Mouse (Mus musculus): ENCODE results near the gene Olfr450. TPM values are rescaled to one million over a fixed set of nuclear protein-coding genes. Genes with fewer than 3 reads are reported as not detected.

Olfr450 gene
- total RNA-seq (2014; rRNA removed; ENCODE audit: low replicate concordance) = not detected in 2 replicates
- not detected in 2 replicates for polyA plus RNA-seq (2015; fragmentation: Nextera tagmentation; extraction: Ambion mirVana)

GRCm38 (mm10) chr6:42811639-42812038, at the start of gene Olfr450:
Olfr450 (plus strand) TSS chr6:42811939.
- Histone ChIP-seq H3K4me1 (ENCODE audit: control insufficient read depth, insufficient read depth) (no peaks in the 10 kb centered on the region), H3K27me3 (ENCODE audit: control insufficient read depth, insufficient read depth, low read length) (no peaks in the 10 kb centered on the region), H3K4me3 (ENCODE audit: low read depth, low read length) (no peak within 1 kb of the TSS), H3K4me2 (ENCODE audit: low read depth, low read length) (no peak within 1 kb of the TSS), H3K9me3 (replicated peaks; ENCODE audit: control insufficient read depth, low read length) (no peaks in the 10 kb centered on the region), H3K36me3 (replicated peaks; ENCODE audit: control insufficient read depth, insufficient read depth, low read length) (no peaks in the 10 kb centered on the region), H3K27ac (ENCODE audit: low read depth) (no peak within 1 kb of the TSS), H3K9ac (replicated peaks; ENCODE audit: low read depth, low read length) (no peak within 1 kb of the TSS)
- ATAC-seq (ENCODE audit: insufficient read depth, low read depth) (no peak), DNase-seq (ENCODE audit: low spot score) (no peak)
- TF ChIP-seq CTCF (IDR thresholded peaks at IDR 0.05; ENCODE audit: low read depth) (no peak), EP300 (IDR thresholded peaks at IDR 0.05; ENCODE audit: low read depth) (no peak)
- 72% methylated on average over 1 of the region's 1 CpGs for WGBS

GRCm38 (mm10) chr6:42777066-42777465, 34.7 kb upstream of the Olfr450 start:
- H3K27ac ChIP-seq (ENCODE audit: low read depth) = no peak overlapping the region
- H3K9me3 ChIP-seq (replicated peaks; ENCODE audit: control insufficient read depth, low read length) = no peaks in the 10 kb centered on the region
- no peak overlapping the region for H3K9ac ChIP-seq (replicated peaks; ENCODE audit: low read depth, low read length)
- TF ChIP-seq CTCF (IDR thresholded peaks at IDR 0.05; ENCODE audit: low read depth) (no peak), EP300 (IDR thresholded peaks at IDR 0.05; ENCODE audit: low read depth) (no peak)
- H3K36me3 ChIP-seq (replicated peaks; ENCODE audit: control insufficient read depth, insufficient read depth, low read length) = no peaks in the 10 kb centered on the region
- no peaks in the 10 kb centered on the region for H3K27me3 ChIP-seq (ENCODE audit: control insufficient read depth, insufficient read depth, low read length)
- no peak overlapping the region for H3K4me3 ChIP-seq (ENCODE audit: low read depth, low read length)
- no peaks in the 10 kb centered on the region for H3K4me1 ChIP-seq (ENCODE audit: control insufficient read depth, insufficient read depth)
- ATAC-seq (ENCODE audit: insufficient read depth, low read depth) (no peak), DNase-seq (ENCODE audit: low spot score) (no peak)
- 76% methylated on average over 1 of the region's 1 CpGs for WGBS
- no peak overlapping the region for H3K4me2 ChIP-seq (ENCODE audit: low read depth, low read length)

GRCm38 (mm10) chr6:42784793-42785192, 26.9 kb upstream of the Olfr450 start, which contains the start of gene Olfr452:
Olfr452 (plus strand) TSS chr6:42785093.
- Histone ChIP-seq H3K27me3 (ENCODE audit: control insufficient read depth, insufficient read depth, low read length) (no peaks in the 10 kb centered on the region), H3K4me2 (ENCODE audit: low read depth, low read length) (no peak within 1 kb of the TSS), H3K9ac (replicated peaks; ENCODE audit: low read depth, low read length) (no peak within 1 kb of the TSS), H3K36me3 (replicated peaks; ENCODE audit: control insufficient read depth, insufficient read depth, low read length) (no peaks in the 10 kb centered on the region), H3K4me3 (ENCODE audit: low read depth, low read length) (no peak within 1 kb of the TSS), H3K4me1 (ENCODE audit: control insufficient read depth, insufficient read depth) (no peaks in the 10 kb centered on the region), H3K9me3 (replicated peaks; ENCODE audit: control insufficient read depth, low read length) (no peaks in the 10 kb centered on the region), H3K27ac (ENCODE audit: low read depth) (no peak within 1 kb of the TSS)
- DNase-seq (ENCODE audit: low spot score) (no peak), ATAC-seq (ENCODE audit: insufficient read depth, low read depth) (no peak)
- no peak for TF ChIP-seq EP300 (IDR thresholded peaks at IDR 0.05; ENCODE audit: low read depth)
- TF ChIP-seq CTCF (IDR thresholded peaks at IDR 0.05; ENCODE audit: low read depth) = no peak

- no peak overlapping the region for H3K27ac ChIP-seq (ENCODE audit: low read depth)
- no peaks in the 10 kb centered on the region for H3K27me3 ChIP-seq (ENCODE audit: control insufficient read depth, insufficient read depth, low read length)
- H3K9ac ChIP-seq (replicated peaks; ENCODE audit: low read depth, low read length) = no peak overlapping the region
- H3K4me1 ChIP-seq (ENCODE audit: control insufficient read depth, insufficient read depth) = no peaks in the 10 kb centered on the region
- no peak for ATAC-seq (ENCODE audit: insufficient read depth, low read depth)
- H3K4me2 ChIP-seq (ENCODE audit: low read depth, low read length) = no peak overlapping the region
- TF ChIP-seq EP300 (IDR thresholded peaks at IDR 0.05; ENCODE audit: low read depth) (no peak), CTCF (IDR thresholded peaks at IDR 0.05; ENCODE audit: low read depth) (no peak; the same call in 1 of the 2 replicates)
- no peaks in the 10 kb centered on the region for H3K36me3 ChIP-seq (replicated peaks; ENCODE audit: control insufficient read depth, insufficient read depth, low read length)
- no peaks in the 10 kb centered on the region for H3K9me3 ChIP-seq (replicated peaks; ENCODE audit: control insufficient read depth, low read length)
- H3K4me3 ChIP-seq (ENCODE audit: low read depth, low read length) = no peak overlapping the region
- DNase-seq (ENCODE audit: low spot score) = no peak
- 31% methylated on average over 4 of the region's 4 CpGs for WGBS
Measured at GRCm38 (mm10) chr6:42790247-42790948, 21.3 kb upstream of the Olfr450 start.

GRCm38 (mm10) chr6:42790949-42791556, 20.7 kb upstream of the Olfr450 start:
- DNase-seq (ENCODE audit: low spot score) = no peak
- Histone ChIP-seq H3K4me3 (ENCODE audit: low read depth, low read length) (no peak overlapping the region), H3K27ac (ENCODE audit: low read depth) (no peak overlapping the region), H3K36me3 (replicated peaks; ENCODE audit: control insufficient read depth, insufficient read depth, low read length) (no peaks in the 10 kb centered on the region), H3K9me3 (replicated peaks; ENCODE audit: control insufficient read depth, low read length) (no peaks in the 10 kb centered on the region), H3K4me1 (ENCODE audit: control insufficient read depth, insufficient read depth) (no peaks in the 10 kb centered on the region), H3K4me2 (ENCODE audit: low read depth, low read length) (no peak overlapping the region), H3K27me3 (ENCODE audit: control insufficient read depth, insufficient read depth, low read length) (no peaks in the 10 kb centered on the region), H3K9ac (replicated peaks; ENCODE audit: low read depth, low read length) (no peak overlapping the region)
- no peak for ATAC-seq (ENCODE audit: insufficient read depth, low read depth)
- WGBS = 73% methylated on average over 9 of the region's 9 CpGs
- TF ChIP-seq EP300 (IDR thresholded peaks at IDR 0.05; ENCODE audit: low read depth) = no peak
- no peak for TF ChIP-seq CTCF (IDR thresholded peaks at IDR 0.05; ENCODE audit: low read depth)

Measured in heart, postnatal 0 days (tissue).